Mouse (Mus musculus): Measurements from ENCODE around the gene Ppa1. TPM values are rescaled to one million over a fixed set of nuclear protein-coding genes. Genes with fewer than 3 reads are reported as not detected.
A peak's percentile ranks its signal among the peaks of the same experiment; 100 is the strongest.

Gene Ppa1
- polyA plus RNA-seq, 1 experiment from 2014 or later: 196 TPM

GRCm38 (mm10) chr10:61675935-61676334 is 27.6 kb downstream of the Ppa1 start:
- no peak for ATAC-seq (ENCODE audit: low read depth)
- Histone ChIP-seq H3K36me3 (ENCODE audit: control insufficient read depth, insufficient read depth, low read length) (peaks cover 23% of the 10 kb centered on the region), H3K4me2 (ENCODE audit: low read depth, low read length) (no peak overlapping the region), H3K27me3 (ENCODE audit: control insufficient read depth, insufficient read depth, low read length) (no peaks in the 10 kb centered on the region), H3K4me1 (ENCODE audit: control insufficient read depth, insufficient read depth, low read length) (peaks cover 2% of the 10 kb centered on the region), H3K9me3 (ENCODE audit: control insufficient read depth, low read length) (no peaks in the 10 kb centered on the region), H3K27ac (ENCODE audit: low read depth, low read length) (no peak overlapping the region), H3K4me3 (ENCODE audit: low read depth, low read length) (no peak overlapping the region), H3K9ac (replicated peaks; ENCODE audit: low read depth, low read length) (no peak overlapping the region)
- WGBS: 90% methylated on average over 3 of the region's 3 CpGs

GRCm38 (mm10) chr10:61679545-61679944 is 31.2 kb downstream of the Ppa1 start:
- Histone ChIP-seq H3K9ac (replicated peaks; ENCODE audit: low read depth, low read length) (peak overlapping the region; percentile 94), H3K27ac (ENCODE audit: low read depth, low read length) (peak overlapping the region; percentile 82), H3K4me2 (ENCODE audit: low read depth, low read length) (peak overlapping the region; percentile 92), H3K4me1 (ENCODE audit: control insufficient read depth, insufficient read depth, low read length) (peaks cover 11% of the 10 kb centered on the region), H3K36me3 (ENCODE audit: control insufficient read depth, insufficient read depth, low read length) (peaks cover 7% of the 10 kb centered on the region; the same call in 1 of the 2 replicates), H3K9me3 (ENCODE audit: control insufficient read depth, low read length) (no peaks in the 10 kb centered on the region), H3K27me3 (ENCODE audit: control insufficient read depth, insufficient read depth, low read length) (no peaks in the 10 kb centered on the region), H3K4me3 (ENCODE audit: low read depth, low read length) (peak overlapping the region; percentile 96)
- ATAC-seq (ENCODE audit: low read depth): peak; percentile 15
- 39% methylated on average over 9 of the region's 9 CpGs for WGBS

- H3K36me3 ChIP-seq (ENCODE audit: control insufficient read depth, insufficient read depth, low read length): peaks cover 4% of the 10 kb centered on the region
- H3K9ac ChIP-seq (replicated peaks; ENCODE audit: low read depth, low read length): peak within 1 kb of the TSS; percentile 94
- peak within 1 kb of the TSS; percentile 96 for H3K4me3 ChIP-seq (ENCODE audit: low read depth, low read length)
- WGBS: under 1% methylated on average over 73 of the region's 84 CpGs
- H3K27ac ChIP-seq (ENCODE audit: low read depth, low read length): peak within 1 kb of the TSS; percentile 82
- no peaks in the 10 kb centered on the region for H3K9me3 ChIP-seq (ENCODE audit: control insufficient read depth, low read length)
- no peaks in the 10 kb centered on the region for H3K27me3 ChIP-seq (ENCODE audit: control insufficient read depth, insufficient read depth, low read length)
- peaks cover 11% of the 10 kb centered on the region for H3K4me1 ChIP-seq (ENCODE audit: control insufficient read depth, insufficient read depth, low read length)
- H3K4me2 ChIP-seq (ENCODE audit: low read depth, low read length): peak within 1 kb of the TSS; percentile 92
- peak; percentile 99 for ATAC-seq (ENCODE audit: low read depth)
Observed at GRCm38 (mm10) chr10:61680015-61680913, 31.9 kb downstream of the Ppa1 start, which contains the start of gene Sar1a. Sar1a (plus strand) TSS chr10:61680299.

GRCm38 (mm10) chr10:61689405-61689804 is 41.1 kb downstream of the Ppa1 start:
- Histone ChIP-seq H3K27ac (ENCODE audit: low read depth, low read length) (no peak overlapping the region), H3K4me3 (ENCODE audit: low read depth, low read length) (no peak overlapping the region), H3K4me2 (ENCODE audit: low read depth, low read length) (no peak overlapping the region), H3K27me3 (ENCODE audit: control insufficient read depth, insufficient read depth, low read length) (no peaks in the 10 kb centered on the region), H3K36me3 (ENCODE audit: control insufficient read depth, insufficient read depth, low read length) (peaks cover 59% of the 10 kb centered on the region), H3K9ac (replicated peaks; ENCODE audit: low read depth, low read length) (no peak overlapping the region), H3K4me1 (ENCODE audit: control insufficient read depth, insufficient read depth, low read length) (no peaks in the 10 kb centered on the region), H3K9me3 (ENCODE audit: control insufficient read depth, low read length) (no peaks in the 10 kb centered on the region)
- ATAC-seq (ENCODE audit: low read depth): no peak
- 91% methylated on average over 8 of the region's 8 CpGs for WGBS

- 73% methylated on average over 4 of the region's 4 CpGs for WGBS
- no peak overlapping the region for H3K9ac ChIP-seq (replicated peaks; ENCODE audit: low read depth, low read length)
Observed at GRCm38 (mm10) chr10:61693563-61693962, 45.2 kb downstream of the Ppa1 start.

GRCm38 (mm10) chr10:61694870-61695670 is 46.7 kb downstream of the Ppa1 start, which contains the start of gene Tysnd1:
Tysnd1 (plus strand) TSS chr10:61695514.
- no peaks in the 10 kb centered on the region for H3K27me3 ChIP-seq (ENCODE audit: control insufficient read depth, insufficient read depth, low read length)
- WGBS: under 1% methylated on average over 42 of the region's 42 CpGs
- no peaks in the 10 kb centered on the region for H3K9me3 ChIP-seq (ENCODE audit: control insufficient read depth, low read length)
- peak within 1 kb of the TSS; percentile 76 for H3K4me3 ChIP-seq (ENCODE audit: low read depth, low read length)
- H3K4me2 ChIP-seq (ENCODE audit: low read depth, low read length): peak within 1 kb of the TSS; percentile 100
- peak within 1 kb of the TSS; percentile 76 for H3K27ac ChIP-seq (ENCODE audit: low read depth, low read length)
- peak; percentile 97 for ATAC-seq (ENCODE audit: low read depth)
- H3K4me1 ChIP-seq (ENCODE audit: control insufficient read depth, insufficient read depth, low read length): peaks cover 13% of the 10 kb centered on the region
- H3K36me3 ChIP-seq (ENCODE audit: control insufficient read depth, insufficient read depth, low read length): peaks cover 25% of the 10 kb centered on the region
- peak within 1 kb of the TSS; percentile 65 for H3K9ac ChIP-seq (replicated peaks; ENCODE audit: low read depth, low read length)

More at GRCm38 (mm10) chr10:61693563-61693962, 45.2 kb downstream of the Ppa1 start:
- Histone ChIP-seq H3K4me3 (ENCODE audit: low read depth, low read length) (no peak overlapping the region), H3K9me3 (ENCODE audit: control insufficient read depth, low read length) (no peaks in the 10 kb centered on the region), H3K4me1 (ENCODE audit: control insufficient read depth, insufficient read depth, low read length) (peaks cover 13% of the 10 kb centered on the region), H3K27ac (ENCODE audit: low read depth, low read length) (no peak overlapping the region), H3K4me2 (ENCODE audit: low read depth, low read length) (no peak overlapping the region), H3K36me3 (ENCODE audit: control insufficient read depth, insufficient read depth, low read length) (peaks cover 31% of the 10 kb centered on the region), H3K27me3 (ENCODE audit: control insufficient read depth, insufficient read depth, low read length) (no peaks in the 10 kb centered on the region)
- no peak for ATAC-seq (ENCODE audit: low read depth)

GRCm38 (mm10) chr10:61695703-61696559 is 47.6 kb downstream of the Ppa1 start:
- peaks cover 22% of the 10 kb centered on the region for H3K36me3 ChIP-seq (ENCODE audit: control insufficient read depth, insufficient read depth, low read length)

GRCm38 (mm10) chr10:61696560-61696823 is 48.1 kb downstream of the Ppa1 start:
- H3K36me3 ChIP-seq (ENCODE audit: control insufficient read depth, insufficient read depth, low read length): peaks cover 18% of the 10 kb centered on the region
- ATAC-seq (ENCODE audit: low read depth): no peak

More at GRCm38 (mm10) chr10:61695703-61696559, 47.6 kb downstream of the Ppa1 start:
- H3K4me2 ChIP-seq (ENCODE audit: low read depth, low read length): peak overlapping the region; percentile 100
- under 1% methylated on average over 75 of the region's 111 CpGs for WGBS
- ATAC-seq (ENCODE audit: low read depth): peak; percentile 3; the same call in 1 of the 2 replicates
- H3K4me1 ChIP-seq (ENCODE audit: control insufficient read depth, insufficient read depth, low read length): peaks cover 13% of the 10 kb centered on the region
- H3K9ac ChIP-seq (replicated peaks; ENCODE audit: low read depth, low read length): peak overlapping the region; percentile 65
- peak overlapping the region; percentile 76 for H3K27ac ChIP-seq (ENCODE audit: low read depth, low read length)
- H3K4me3 ChIP-seq (ENCODE audit: low read depth, low read length): peak overlapping the region; percentile 76
- no peaks in the 10 kb centered on the region for H3K9me3 ChIP-seq (ENCODE audit: control insufficient read depth, low read length)
- no peaks in the 10 kb centered on the region for H3K27me3 ChIP-seq (ENCODE audit: control insufficient read depth, insufficient read depth, low read length)

More at GRCm38 (mm10) chr10:61696560-61696823, 48.1 kb downstream of the Ppa1 start:
- H3K27ac ChIP-seq (ENCODE audit: low read depth, low read length): no peak overlapping the region
- 14% methylated on average over 19 of the region's 19 CpGs for WGBS
- H3K4me3 ChIP-seq (ENCODE audit: low read depth, low read length): peak overlapping the region; percentile 76
- H3K4me2 ChIP-seq (ENCODE audit: low read depth, low read length): peak overlapping the region; percentile 100
- peak overlapping the region; percentile 65 for H3K9ac ChIP-seq (replicated peaks; ENCODE audit: low read depth, low read length)
- peaks cover 13% of the 10 kb centered on the region for H3K4me1 ChIP-seq (ENCODE audit: control insufficient read depth, insufficient read depth, low read length)
- no peaks in the 10 kb centered on the region for H3K9me3 ChIP-seq (ENCODE audit: control insufficient read depth, low read length)
- no peaks in the 10 kb centered on the region for H3K27me3 ChIP-seq (ENCODE audit: control insufficient read depth, insufficient read depth, low read length)
